Mouse (Mus musculus): ENCODE data around the gene Hfe2. TPM values are rescaled to one million over a fixed set of nuclear protein-coding genes. Genes with fewer than 3 reads are reported as not detected.
"Not testable (repeated sequence)": the region's sequence is repeated elsewhere in the genome, so short reads cannot be mapped to it uniquely, and the experiment has no call there.

Gene Hfe2
- total RNA-seq (2018; cell fraction: chromatin; rRNA removed) = not detected
- not detected for total RNA-seq (2018; cell fraction: cytosol; rRNA removed)
- total RNA-seq (2018; cell fraction: nucleus; rRNA removed) = not detected
- not detected in 3 replicates for polyA plus RNA-seq (2018)

- H3K79me2 ChIP-seq (ENCODE audit: inconsistent target) = no peaks in the 10 kb centered on the region
- WGBS (ENCODE audit: missing documents) = 74% methylated on average over 3 of the region's 4 CpGs
- H3K4me3 ChIP-seq (ENCODE audit: inconsistent target) = no peak within 1 kb of the TSS
- no peaks in the 10 kb centered on the region for H3K36me3 ChIP-seq (ENCODE audit: inconsistent target)
- H3K27ac ChIP-seq = no peak within 1 kb of the TSS
Observed at GRCm38 (mm10) chr3:96524914-96525313, at the start of gene Hfe2. TSS of gene Hfe2 (plus strand) at chr3:96525172.

DNA sequence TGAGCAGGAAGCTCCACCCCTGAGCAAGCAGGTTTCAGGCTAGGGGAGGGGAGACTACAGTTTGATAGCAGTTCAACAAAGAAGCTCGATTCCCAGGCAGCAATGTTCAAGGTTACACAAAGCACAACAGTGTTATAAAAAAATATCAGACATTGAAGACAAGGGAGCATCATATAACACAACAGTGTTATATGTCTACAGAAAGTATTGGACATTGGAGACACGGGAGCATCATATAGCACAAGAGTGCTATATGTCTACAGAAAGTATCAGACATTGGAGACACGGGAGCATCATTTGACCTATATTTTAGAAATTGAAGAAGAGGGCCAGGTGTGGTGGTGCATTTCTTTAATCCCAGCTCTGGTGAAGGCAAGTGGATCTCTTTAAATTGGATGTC, 47.9 kb upstream of the Hfe2 start:
- Histone ChIP-seq H3K4me3 (ENCODE audit: inconsistent target) (no peak overlapping the region), H3K79me2 (ENCODE audit: inconsistent target) (no peaks in the 10 kb centered on the region), H3K36me3 (ENCODE audit: inconsistent target) (no peaks in the 10 kb centered on the region), H3K27ac (no peak overlapping the region)
- WGBS (ENCODE audit: missing documents) = 67% methylated on average over 3 of the region's 3 CpGs

- WGBS (ENCODE audit: missing documents) = 75% methylated on average over 6 of the region's 6 CpGs
- H3K4me3 ChIP-seq (ENCODE audit: inconsistent target) = no peak overlapping the region
Observed at GRCm38 (mm10) chr3:96477558-96477957, 47.4 kb upstream of the Hfe2 start.

DNA sequence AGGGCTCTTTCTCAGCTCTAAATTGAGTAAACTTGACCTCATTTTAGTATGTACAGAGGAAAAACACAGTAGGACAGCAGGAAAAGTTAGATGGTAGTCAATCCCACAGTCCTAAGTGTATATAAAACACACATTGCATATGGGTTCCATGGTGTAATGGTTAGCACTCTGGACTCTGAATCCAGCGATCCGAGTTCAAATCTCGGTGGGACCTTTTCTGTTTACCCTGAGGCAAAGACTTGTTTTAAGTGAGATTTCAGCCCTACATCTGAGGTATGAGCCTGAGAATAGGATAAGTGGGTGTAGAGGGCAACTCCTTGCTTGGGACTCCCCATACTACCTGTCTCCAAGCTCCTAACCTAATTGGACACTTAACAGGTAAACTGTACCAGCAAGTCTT, 45.7 kb upstream of the Hfe2 start:
- 91% methylated on average over 3 of the region's 3 CpGs for WGBS (ENCODE audit: missing documents)
- no peak overlapping the region for H3K27ac ChIP-seq
- H3K36me3 ChIP-seq (ENCODE audit: inconsistent target) = no peaks in the 10 kb centered on the region
- H3K4me3 ChIP-seq (ENCODE audit: inconsistent target) = no peak overlapping the region
- H3K79me2 ChIP-seq (ENCODE audit: inconsistent target) = no peaks in the 10 kb centered on the region

More at GRCm38 (mm10) chr3:96477558-96477957, 47.4 kb upstream of the Hfe2 start:
- no peaks in the 10 kb centered on the region for H3K79me2 ChIP-seq (ENCODE audit: inconsistent target)
- no peaks in the 10 kb centered on the region for H3K36me3 ChIP-seq (ENCODE audit: inconsistent target)
- no peak overlapping the region for H3K27ac ChIP-seq

DNA sequence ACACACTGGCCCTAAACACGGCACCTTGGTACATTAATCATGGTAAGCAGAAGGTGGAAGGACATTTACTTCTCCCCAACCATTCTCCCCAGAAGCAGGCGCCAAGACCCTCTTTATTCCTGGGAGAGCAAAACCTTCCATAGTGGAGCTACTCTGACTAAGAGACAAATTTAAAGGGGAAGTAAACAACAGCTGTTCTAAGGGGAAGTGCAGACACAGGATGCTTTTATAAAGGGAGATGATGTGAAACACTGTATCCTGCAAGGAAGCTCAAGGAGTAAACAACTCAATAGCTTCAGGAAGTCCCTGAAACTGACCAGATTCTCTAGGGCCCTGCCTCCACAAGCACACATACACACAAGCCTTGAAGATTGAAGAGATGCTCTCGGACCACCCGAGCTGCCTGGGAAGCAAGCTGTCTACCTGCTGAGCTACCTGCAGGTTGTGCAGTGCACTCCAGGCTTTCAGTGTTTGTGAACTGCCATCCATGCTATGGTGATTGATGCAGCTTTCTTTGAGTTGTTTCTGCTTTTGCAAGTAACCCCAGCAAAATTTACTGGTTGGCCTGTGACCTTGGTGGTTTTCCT, 44.2 kb upstream of the Hfe2 start:
- H3K4me3 ChIP-seq (ENCODE audit: inconsistent target) = no peak overlapping the region
- no peaks in the 10 kb centered on the region for H3K79me2 ChIP-seq (ENCODE audit: inconsistent target)
- whole genome bisulfite sequencing (ENCODE audit: missing documents) = 80% methylated on average over 4 of the region's 4 CpGs
- no peaks in the 10 kb centered on the region for H3K36me3 ChIP-seq (ENCODE audit: inconsistent target)
- H3K27ac ChIP-seq = no peak overlapping the region

DNA sequence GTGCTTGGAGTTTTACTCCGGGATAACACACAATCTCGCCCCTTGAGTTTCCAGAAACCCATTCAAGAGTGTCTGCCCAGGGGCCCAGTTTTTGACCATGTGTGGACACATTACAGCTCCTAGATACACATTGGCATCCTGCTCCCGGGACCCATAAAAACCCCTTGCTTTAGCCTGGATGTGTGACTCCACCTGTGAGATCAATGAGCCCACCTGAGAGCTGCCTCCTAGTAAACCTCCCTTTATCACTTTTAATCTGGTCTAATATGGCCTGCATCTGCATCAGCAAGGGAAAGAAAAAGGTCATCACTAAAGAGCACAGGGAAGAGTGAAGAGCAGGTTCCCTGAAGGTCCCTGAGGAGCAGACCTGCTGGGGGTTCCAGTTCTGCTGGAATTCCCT, 43.1 kb upstream of the Hfe2 start:
- Histone ChIP-seq H3K79me2 (ENCODE audit: inconsistent target) (no peaks in the 10 kb centered on the region), H3K36me3 (ENCODE audit: inconsistent target) (no peaks in the 10 kb centered on the region), H3K4me3 (ENCODE audit: inconsistent target) (no peak overlapping the region), H3K27ac (no peak overlapping the region)
- 92% methylated on average over 3 of the region's 3 CpGs for WGBS (ENCODE audit: missing documents)

DNA sequence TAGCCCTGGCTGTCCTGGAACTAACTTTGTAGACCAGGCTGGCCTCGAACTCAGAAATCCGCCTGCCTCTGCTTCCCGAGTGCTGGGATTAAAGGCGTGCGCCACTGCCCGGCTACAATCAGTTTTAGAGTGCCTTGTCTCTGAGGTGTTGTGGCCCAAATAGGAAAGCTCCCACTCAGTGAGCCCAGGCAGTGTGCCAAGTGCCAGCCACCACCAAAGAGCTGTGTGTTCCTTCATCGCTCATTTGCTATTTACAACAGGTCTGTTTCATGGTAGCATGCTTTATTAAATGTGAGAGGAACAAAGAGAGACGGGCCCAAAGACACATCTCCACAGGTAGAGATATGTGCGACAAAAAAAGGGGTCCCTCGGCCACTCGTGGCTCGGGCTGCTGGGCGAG, 42.5 kb upstream of the Hfe2 start:
- H3K4me3 ChIP-seq (ENCODE audit: inconsistent target) = no peak overlapping the region
- WGBS (ENCODE audit: missing documents) = 93% methylated on average over 13 of the region's 13 CpGs

DNA sequence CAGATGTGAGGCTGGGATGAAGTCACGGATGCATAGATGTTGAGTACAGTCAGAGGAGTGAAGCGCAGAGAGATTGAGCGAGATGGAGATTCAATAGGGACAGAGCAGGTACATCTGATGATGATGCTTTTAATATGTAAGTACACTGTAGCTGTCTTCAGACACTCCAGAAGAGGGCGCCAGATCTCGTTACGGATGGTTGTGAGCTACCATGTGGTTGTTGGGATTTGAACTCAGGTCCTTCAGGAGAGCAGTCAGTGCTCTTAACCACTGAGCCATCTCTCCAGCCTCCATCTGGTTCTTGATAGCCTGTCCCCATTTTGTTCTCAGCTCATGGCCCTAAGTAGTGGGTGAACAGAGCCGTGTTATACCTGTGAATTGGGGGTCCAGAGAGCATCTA, 41.9 kb upstream of the Hfe2 start:
- not testable (repeated sequence) for H3K27ac ChIP-seq; H3K79me2 ChIP-seq (ENCODE audit: inconsistent target); H3K4me3 ChIP-seq (ENCODE audit: inconsistent target); H3K36me3 ChIP-seq (ENCODE audit: inconsistent target)
- WGBS (ENCODE audit: missing documents) = 85% methylated on average over 7 of the region's 7 CpGs

More for the DNA sequence above, 42.5 kb upstream of the Hfe2 start:
- H3K27ac ChIP-seq = no peak overlapping the region
- no peaks in the 10 kb centered on the region for H3K36me3 ChIP-seq (ENCODE audit: inconsistent target)
- no peaks in the 10 kb centered on the region for H3K79me2 ChIP-seq (ENCODE audit: inconsistent target)

- no peak overlapping the region for H3K27ac ChIP-seq
- H3K4me3 ChIP-seq (ENCODE audit: inconsistent target) = no peak overlapping the region
- WGBS (ENCODE audit: missing documents) = 100% methylated on average over 2 of the region's 2 CpGs
- no peaks in the 10 kb centered on the region for H3K79me2 ChIP-seq (ENCODE audit: inconsistent target)
- H3K36me3 ChIP-seq (ENCODE audit: inconsistent target) = no peaks in the 10 kb centered on the region
Observed at GRCm38 (mm10) chr3:96483946-96484345, 41.0 kb upstream of the Hfe2 start.

GRCm38 (mm10) chr3:96484921-96485320, 40.1 kb upstream of the Hfe2 start:
- Histone ChIP-seq H3K4me3 (ENCODE audit: inconsistent target) (no peak overlapping the region), H3K27ac (no peak overlapping the region), H3K79me2 (ENCODE audit: inconsistent target) (no peaks in the 10 kb centered on the region), H3K36me3 (ENCODE audit: inconsistent target) (no peaks in the 10 kb centered on the region)
- 100% methylated on average over 2 of the region's 4 CpGs for WGBS (ENCODE audit: missing documents)

DNA sequence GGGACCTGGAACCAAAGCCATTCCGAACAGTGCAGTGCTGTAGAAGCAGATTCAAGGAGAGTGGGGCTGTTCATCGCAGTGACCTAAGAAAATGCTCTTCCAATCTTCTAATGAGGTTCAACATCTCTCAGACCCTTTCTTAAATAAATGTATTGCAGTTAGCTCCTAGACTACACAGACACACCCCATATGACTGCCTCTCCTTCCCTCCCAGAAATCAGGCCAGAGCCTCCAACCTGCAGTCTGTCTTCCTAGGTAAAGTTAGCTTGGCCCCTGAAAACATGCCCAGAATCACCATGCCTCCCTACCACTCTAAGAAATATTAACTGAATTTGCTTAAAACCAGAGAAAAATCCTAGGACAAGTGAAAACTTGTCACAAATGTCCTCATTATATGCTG, 39.6 kb upstream of the Hfe2 start:
- no peaks in the 10 kb centered on the region for H3K36me3 ChIP-seq (ENCODE audit: inconsistent target)
- no peaks in the 10 kb centered on the region for H3K79me2 ChIP-seq (ENCODE audit: inconsistent target)
- WGBS (ENCODE audit: missing documents) = 95% methylated on average over 2 of the region's 2 CpGs
- H3K4me3 ChIP-seq (ENCODE audit: inconsistent target) = no peak overlapping the region
- no peak overlapping the region for H3K27ac ChIP-seq

- H3K27ac ChIP-seq; H3K79me2 ChIP-seq (ENCODE audit: inconsistent target); H3K36me3 ChIP-seq (ENCODE audit: inconsistent target); H3K4me3 ChIP-seq (ENCODE audit: inconsistent target): not testable (repeated sequence)
- no CpG with 5 or more reads among the region's 34 CpGs for WGBS (ENCODE audit: missing documents)
Observed at GRCm38 (mm10) chr3:96486064-96486827, 38.7 kb upstream of the Hfe2 start.

GRCm38 (mm10) chr3:96486828-96487559, 38.0 kb upstream of the Hfe2 start:
- H3K4me3 ChIP-seq (ENCODE audit: inconsistent target) = peak overlapping the region; percentile 22; the same call in 1 of the 2 replicates
- not testable (repeated sequence) for H3K36me3 ChIP-seq (ENCODE audit: inconsistent target); H3K27ac ChIP-seq; H3K79me2 ChIP-seq (ENCODE audit: inconsistent target)
- WGBS (ENCODE audit: missing documents) = 37% methylated on average over 3 of the region's 38 CpGs

- no peaks in the 10 kb centered on the region for H3K79me2 ChIP-seq (ENCODE audit: inconsistent target)
- whole genome bisulfite sequencing (ENCODE audit: missing documents) = 5% methylated on average over 19 of the region's 26 CpGs
- peak overlapping the region; percentile 22 for H3K4me3 ChIP-seq (ENCODE audit: inconsistent target)
- no peaks in the 10 kb centered on the region for H3K36me3 ChIP-seq (ENCODE audit: inconsistent target)
- H3K27ac ChIP-seq = peak overlapping the region; percentile 49
Observed at GRCm38 (mm10) chr3:96487596-96488289, 37.2 kb upstream of the Hfe2 start.

All from macrophage (primary cell).